Mouse (Mus musculus) cerebellum, adult 9-11 months (tissue): ENCODE data around the gene Cd2ap.

Experiments used
- DNase-seq: peaks from one replicate; pipeline ENCODE4 v3.0.0; 2022

The Cd2ap gene

GRCm38 (mm10) chr17:42857506-42857905, 19.0 kb downstream of the Cd2ap start:
- DNase-seq = no peak

GRCm38 (mm10) chr17:42847108-42847507, 29.4 kb downstream of the Cd2ap start:
- DNase-seq = no peak

GRCm38 (mm10) chr17:42837193-42837592, 39.3 kb downstream of the Cd2ap start:
- DNase-seq = no peak

- DNase-seq = no peak
Measured at GRCm38 (mm10) chr17:42822787-42823186, 53.7 kb downstream of the Cd2ap start.

GRCm38 (mm10) chr17:42815374-42815773, 61.1 kb downstream of the Cd2ap start:
- no peak for DNase-seq

- no peak for DNase-seq
Measured at GRCm38 (mm10) chr17:42792412-42792975, 84.0 kb downstream of the Cd2ap start.

- DNase-seq = no peak
Measured at GRCm38 (mm10) chr17:42790787-42791186, 85.7 kb downstream of the Cd2ap start.

- DNase-seq = no peak
Measured at GRCm38 (mm10) chr17:42789723-42790122, 86.7 kb downstream of the Cd2ap start.

- no peak for DNase-seq
Measured at GRCm38 (mm10) chr17:42788686-42789453, 87.6 kb downstream of the Cd2ap start.

GRCm38 (mm10) chr17:42782156-42782757, 94.2 kb downstream of the Cd2ap start:
- DNase-seq = peak; percentile 38

GRCm38 (mm10) chr17:42753791-42754190, 122.7 kb downstream of the Cd2ap start:
- no peak for DNase-seq

GRCm38 (mm10) chr17:42752173-42752572, 124.3 kb downstream of the Cd2ap start:
- no peak for DNase-seq

- no peak for DNase-seq
Measured at GRCm38 (mm10) chr17:42745657-42746420, 130.6 kb downstream of the Cd2ap start.
